Mouse (Mus musculus) forebrain, postnatal 0 days (tissue): ENCODE data around the gene Cluh. TPM values are rescaled to one million over a fixed set of nuclear protein-coding genes. Genes with fewer than 3 reads are reported as not detected.

Source experiments
- ATAC-seq: fragments of 200-750 bp; cut with Nextera tagmentation; 2 replicates; pipeline ENCODE4 v1.8.0; 2017; ENCODE audit warnings: mild to moderate bottlenecking, moderate library complexity
- DNase-seq: peaks from one replicate; pipeline ENCODE4 v3.0.0-alpha.2; 2015
- H3K27ac ChIP-seq: fragments of 300-500 bp; sonication (generic); 2 replicates; pipeline ENCODE4 v1.5.1; 2014; ENCODE audit warnings: low read depth, mild to moderate bottlenecking, antibody characterized with exemption, low read length, moderate library complexity, mixed read lengths
- H3K27me3 ChIP-seq: fragments of 300-500 bp; sonication (generic); 2 replicates; pipeline ENCODE4 v1.6.1; 2014; ENCODE audit warnings: mild to moderate bottlenecking, low read length, mixed read lengths; ENCODE audit not compliant: insufficient read depth
- H3K36me3 ChIP-seq: fragments of 300-500 bp; sonication (generic); 2 replicates; pipeline ENCODE4 v1.6.1; 2014; ENCODE audit warnings: mild to moderate bottlenecking, moderate library complexity; ENCODE audit not compliant: insufficient read depth
- H3K4me1 ChIP-seq: fragments of 300-500 bp; sonication (generic); 2 replicates; pipeline ENCODE4 v1.6.1; 2014; ENCODE audit warnings: antibody characterized with exemption; ENCODE audit not compliant: insufficient read depth
- H3K4me2 ChIP-seq: fragments of 300-500 bp; sonication (generic); 2 replicates; pipeline ENCODE4 v1.6.1; 2014; ENCODE audit warnings: low read depth, mild to moderate bottlenecking, moderate library complexity
- H3K4me3 ChIP-seq: fragments of 300-500 bp; sonication (generic); 2 replicates; pipeline ENCODE4 v1.5.1; 2014; ENCODE audit warnings: low read depth, low read length, mixed read lengths
- H3K9ac ChIP-seq: fragments of 300-500 bp; sonication (generic); 2 replicates; pipeline ENCODE4 v1.6.1; 2014; ENCODE audit warnings: mild to moderate bottlenecking
- H3K9me3 ChIP-seq: fragments of 300-500 bp; sonication (generic); 2 replicates; pipeline ENCODE4 v1.6.1; 2016; ENCODE audit warnings: low read length
- CTCF ChIP-seq: sonication (generic); IDR thresholded peaks from 2 replicates; pipeline ENCODE4 v1.5.1; 2016; ENCODE audit warnings: antibody characterized with exemption, control low read depth, low read depth
- WGBS: fragments of 180-500 bp; shearing (Covaris S2); extraction: QIAGEN DNeasy Blood & Tissue Kit; methylation state at CpG from one replicate; pipeline ENCODE4 v1.1.7; 2014; 5-methylcytosine and 5-hydroxymethylcytosine counted together
- polyA plus RNA-seq: library from polyadenylated mRNA; unstranded; fragments of >200 nt; fragmentation: Nextera tagmentation; extraction: Ambion mirVana; gene quantifications from 2 replicates; pipeline ENCODE4 v1.2.1, GENCODE M21; 2015
- total RNA-seq: library from RNA; depleted of rRNA; stranded (reverse); fragments of >200 nt; gene quantifications from 2 replicates; pipeline ENCODE4 v1.2.3, GENCODE M21; 2014

Gene Cluh
- total and polyA plus RNA-seq, 2 experiments from 2014 or later, result 12.9 to 62.4 TPM

DNA sequence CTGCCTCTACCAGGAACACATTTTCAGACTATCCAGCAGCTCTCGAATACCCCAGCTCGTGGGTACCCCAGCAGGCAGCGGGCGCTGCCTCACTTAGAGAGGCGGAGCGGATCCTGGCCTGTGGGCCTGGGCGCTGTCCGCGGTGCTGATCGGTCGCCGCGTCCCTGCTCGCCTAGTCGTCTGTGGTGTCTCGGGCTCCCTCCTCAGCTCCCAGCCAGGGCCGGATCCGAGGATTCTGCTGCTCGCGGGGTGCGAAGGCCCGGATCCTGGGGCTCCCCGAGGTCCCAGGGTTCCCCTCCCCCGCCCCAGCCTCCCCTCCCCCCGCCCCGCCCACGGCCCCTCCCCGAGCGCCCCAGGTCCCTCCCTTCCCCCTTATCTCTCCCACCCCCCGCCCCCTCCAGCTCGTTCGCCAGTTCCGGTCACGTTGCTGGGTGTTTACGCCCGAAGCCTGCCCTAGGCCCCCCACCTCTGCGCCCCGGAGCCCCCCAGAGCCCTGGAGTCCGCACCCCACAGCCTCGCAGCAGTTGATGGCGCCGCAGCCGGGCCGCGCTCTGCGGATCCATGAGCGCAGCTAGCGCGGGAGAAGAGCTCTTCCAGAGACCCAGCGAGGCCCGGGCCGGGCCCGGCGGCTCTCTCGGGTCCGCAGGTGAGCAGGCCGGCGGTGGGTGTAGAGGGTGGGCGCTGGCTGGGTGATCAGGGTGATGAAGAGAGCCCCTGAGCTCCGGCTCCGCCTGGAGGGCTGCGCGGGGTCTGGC, 29.9 kb upstream of the Cluh start, which contains the start of gene Ccdc92b:
TSS of gene Ccdc92b (plus strand) at position 405 of the 755 bp plus-strand sequence.
- H3K4me2 ChIP-seq, result peak within 1 kb of the TSS; percentile 76
- peaks cover 3% of the 10 kb centered on the region; the same call in 1 of the 2 replicates for H3K4me1 ChIP-seq
- ATAC-seq, result peak; percentile 87
- peak within 1 kb of the TSS; percentile 81 for H3K9ac ChIP-seq
- peak within 1 kb of the TSS; percentile 80 for H3K4me3 ChIP-seq
- under 1% methylated on average over 52 of the region's 63 CpGs for WGBS
- peak; percentile 80 for DNase-seq
- H3K27ac ChIP-seq, result peak within 1 kb of the TSS; percentile 57; the same call in 1 of the 2 replicates
- 0 out of 2 replicates have a peak, but pooled peaks have one; percentile 11 for TF ChIP-seq CTCF
- H3K9me3 ChIP-seq, result no peaks in the 10 kb centered on the region
- H3K36me3 ChIP-seq, result peaks cover 15% of the 10 kb centered on the region; the same call in 1 of the 2 replicates
- peaks cover 8% of the 10 kb centered on the region; the same call in 1 of the 2 replicates for H3K27me3 ChIP-seq

GRCm38 (mm10) chr11:74619956-74620300, 29.4 kb upstream of the Cluh start:
- H3K4me3 ChIP-seq, result peak overlapping the region; percentile 80
- peaks cover 8% of the 10 kb centered on the region; the same call in 1 of the 2 replicates for H3K27me3 ChIP-seq
- no peak overlapping the region for H3K27ac ChIP-seq
- no peak for DNase-seq
- H3K9me3 ChIP-seq, result no peaks in the 10 kb centered on the region
- H3K9ac ChIP-seq, result peak overlapping the region; percentile 81
- peak overlapping the region; percentile 76 for H3K4me2 ChIP-seq
- 2% methylated on average over 15 of the region's 16 CpGs for WGBS
- no peak for TF ChIP-seq CTCF
- ATAC-seq, result no peak; the same call in 1 of the 2 replicates
- H3K4me1 ChIP-seq, result peaks cover 3% of the 10 kb centered on the region; the same call in 1 of the 2 replicates
- peaks cover 15% of the 10 kb centered on the region; the same call in 1 of the 2 replicates for H3K36me3 ChIP-seq

- H3K4me3 ChIP-seq, result no peak overlapping the region
- H3K4me2 ChIP-seq, result no peak overlapping the region
- peaks cover 3% of the 10 kb centered on the region; the same call in 1 of the 2 replicates for H3K4me1 ChIP-seq
- no peaks in the 10 kb centered on the region for H3K9me3 ChIP-seq
- 79% methylated on average over 8 of the region's 8 CpGs for WGBS
- no peak overlapping the region for H3K9ac ChIP-seq
- no peak overlapping the region for H3K27ac ChIP-seq
- H3K36me3 ChIP-seq, result peaks cover 15% of the 10 kb centered on the region; the same call in 1 of the 2 replicates
- ATAC-seq (no peak), DNase-seq (no peak)
- no peak for TF ChIP-seq CTCF
- no peaks in the 10 kb centered on the region for H3K27me3 ChIP-seq
Observed at GRCm38 (mm10) chr11:74621974-74622669, 27.2 kb upstream of the Cluh start.

DNA sequence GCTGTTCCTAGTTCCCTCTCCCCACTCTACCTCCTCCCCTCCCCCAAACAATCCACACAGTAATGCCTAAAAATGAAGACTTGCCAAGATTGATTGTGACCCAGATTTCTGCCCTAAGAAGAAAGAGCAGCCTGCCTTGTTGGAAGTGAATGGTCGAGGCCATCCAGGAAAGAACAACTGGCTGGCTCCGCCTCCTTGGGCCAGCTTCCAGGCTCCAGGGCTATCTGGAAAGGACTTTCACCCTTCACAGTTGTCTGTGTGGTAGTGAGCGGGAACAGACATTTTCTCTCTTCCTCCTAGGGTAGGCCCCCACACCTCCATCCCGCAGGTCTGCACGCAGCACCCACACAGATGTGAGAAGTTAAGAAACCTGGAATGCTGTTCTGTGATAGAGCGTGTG, 25.6 kb upstream of the Cluh start:
- Histone ChIP-seq H3K36me3 (peaks cover 21% of the 10 kb centered on the region), H3K4me1 (peaks cover 3% of the 10 kb centered on the region; the same call in 1 of the 2 replicates), H3K4me3 (no peak overlapping the region), H3K27ac (no peak overlapping the region), H3K9me3 (no peaks in the 10 kb centered on the region), H3K27me3 (no peaks in the 10 kb centered on the region), H3K9ac (no peak overlapping the region), H3K4me2 (no peak overlapping the region)
- 72% methylated on average over 6 of the region's 6 CpGs for WGBS
- ATAC-seq, result no peak
- no peak for TF ChIP-seq CTCF
- no peak for DNase-seq

GRCm38 (mm10) chr11:74625333-74625732, 24.0 kb upstream of the Cluh start:
- Histone ChIP-seq H3K4me1 (no peaks in the 10 kb centered on the region; the same call in 1 of the 2 replicates), H3K27me3 (no peaks in the 10 kb centered on the region), H3K4me3 (no peak overlapping the region), H3K4me2 (no peak overlapping the region), H3K9ac (no peak overlapping the region), H3K27ac (no peak overlapping the region), H3K36me3 (peaks cover 25% of the 10 kb centered on the region), H3K9me3 (no peaks in the 10 kb centered on the region)
- no peak for TF ChIP-seq CTCF
- DNase-seq (no peak), ATAC-seq (no peak)

DNA sequence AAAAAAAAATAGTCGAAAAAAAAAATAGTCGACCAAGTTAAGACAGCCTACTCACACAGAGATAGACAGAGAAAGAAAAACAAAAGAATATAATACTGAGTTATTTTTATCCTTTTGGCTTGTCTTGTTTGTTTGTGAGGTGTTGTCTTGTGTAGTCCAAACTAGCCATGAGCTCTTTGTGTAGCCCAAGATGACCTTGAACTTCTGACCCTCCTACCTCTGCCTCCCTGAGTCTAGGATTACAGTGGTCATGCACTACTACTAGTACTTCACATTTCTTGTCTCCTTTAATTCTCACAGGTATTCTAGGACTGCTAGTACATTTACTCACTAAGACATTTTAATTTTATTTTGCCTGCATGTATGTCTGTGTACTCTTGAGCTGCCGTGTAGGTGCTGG, 21.8 kb upstream of the Cluh start:
- DNase-seq (no peak), ATAC-seq (no peak)
- no peaks in the 10 kb centered on the region for H3K27me3 ChIP-seq
- WGBS, result 91% methylated on average over 3 of the region's 3 CpGs
- no peaks in the 10 kb centered on the region for H3K4me1 ChIP-seq
- H3K4me3 ChIP-seq, result no peak overlapping the region
- no peak overlapping the region for H3K4me2 ChIP-seq
- no peaks in the 10 kb centered on the region for H3K9me3 ChIP-seq
- H3K36me3 ChIP-seq, result peaks cover 30% of the 10 kb centered on the region
- H3K27ac ChIP-seq, result no peak overlapping the region
- H3K9ac ChIP-seq, result no peak overlapping the region
- no peak for TF ChIP-seq CTCF
